Mouse (Mus musculus) midbrain, embryonic 15.5 days (tissue): Measurements from ENCODE around the gene Ctf1. TPM values are rescaled to one million over a fixed set of nuclear protein-coding genes. Genes with fewer than 3 reads are reported as not detected.
"Not testable (repeated sequence)": the region's sequence is repeated elsewhere in the genome, so short reads cannot be mapped to it uniquely, and the experiment has no call there.

ENCODE experiments used
- ATAC-seq: fragments of 200-750 bp; cut with Nextera tagmentation; replicated peaks from 2 replicates; pipeline ENCODE4 v1.8.0; 2017; ENCODE audit warnings: moderate TSS enrichment
- H3K27ac ChIP-seq: fragments of 300-500 bp; sonication (generic); 2 replicates; pipeline ENCODE4 v1.5.1; 2015; ENCODE audit warnings: mild to moderate bottlenecking, inconsistent platforms
- H3K27me3 ChIP-seq: fragments of 300-500 bp; sonication (generic); replicated peaks from 2 replicates; pipeline ENCODE4 v1.6.1; 2015; ENCODE audit warnings: inconsistent platforms
- H3K36me3 ChIP-seq: fragments of 300-500 bp; sonication (generic); replicated peaks from 2 replicates; pipeline ENCODE4 v1.6.1; 2015; ENCODE audit warnings: inconsistent platforms
- H3K4me1 ChIP-seq: fragments of 300-500 bp; sonication (generic); 2 replicates; pipeline ENCODE4 v1.6.1; 2015; ENCODE audit warnings: inconsistent platforms
- H3K4me2 ChIP-seq: fragments of 300-500 bp; sonication (generic); 2 replicates; pipeline ENCODE4 v1.6.1; 2015; ENCODE audit warnings: inconsistent platforms, mild to moderate bottlenecking, moderate library complexity
- H3K4me3 ChIP-seq: fragments of 300-500 bp; sonication (generic); 2 replicates; pipeline ENCODE4 v1.5.1; 2015; ENCODE audit warnings: mild to moderate bottlenecking, inconsistent platforms
- H3K9ac ChIP-seq: fragments of 300-500 bp; sonication (generic); 2 replicates; pipeline ENCODE4 v1.6.1; 2015; ENCODE audit warnings: mild to moderate bottlenecking, inconsistent platforms
- H3K9me3 ChIP-seq: fragments of 300-500 bp; sonication (generic); 2 replicates; pipeline ENCODE4 v1.6.1; 2016; ENCODE audit warnings: inconsistent platforms
- WGBS: fragments of 180-500 bp; shearing (Covaris S2); methylation state at CpG from one replicate; pipeline ENCODE4 v1.1.7; 2015; ENCODE audit warnings: mixed read lengths; 5-methylcytosine and 5-hydroxymethylcytosine counted together
- polyA plus RNA-seq: library from polyadenylated mRNA; unstranded; fragments of >200 nt; fragmentation: Nextera tagmentation; extraction: Ambion mirVana; gene quantifications from 2 replicates; pipeline ENCODE4 v1.2.1, GENCODE M21; 2015

Gene Ctf1
- polyA plus RNA-seq, 1 experiment from 2014 or later = 3.8 TPM

GRCm38 (mm10) chr7:127716992-127717391 lies 4.5 kb downstream of the Ctf1 start:
- Histone ChIP-seq H3K27me3 (no peaks in the 10 kb centered on the region), H3K4me3 (peak overlapping the region; percentile 40), H3K36me3 (no peaks in the 10 kb centered on the region), H3K9ac (peak overlapping the region; percentile 45), H3K4me2 (peak overlapping the region; percentile 74), H3K4me1 (peaks cover 18% of the 10 kb centered on the region), H3K27ac (0 out of 2 replicates have a peak overlapping the region, but pooled peaks have one; percentile 23), H3K9me3 (no peaks in the 10 kb centered on the region)
- peak; percentile 27; the same call in 1 of the 2 replicates for ATAC-seq
- WGBS = under 1% methylated on average over 40 of the region's 41 CpGs

GRCm38 (mm10) chr7:127718339-127718738 lies 5.8 kb downstream of the Ctf1 start:
- no peaks in the 10 kb centered on the region for H3K9me3 ChIP-seq
- no peaks in the 10 kb centered on the region for H3K36me3 ChIP-seq
- no peak overlapping the region for H3K4me2 ChIP-seq
- no peak overlapping the region for H3K4me3 ChIP-seq
- H3K27ac ChIP-seq = no peak overlapping the region
- H3K9ac ChIP-seq = no peak overlapping the region
- no peak for ATAC-seq
- 93% methylated on average over 6 of the region's 6 CpGs for WGBS
- H3K27me3 ChIP-seq = no peaks in the 10 kb centered on the region
- H3K4me1 ChIP-seq = peaks cover 8% of the 10 kb centered on the region

- Histone ChIP-seq H3K9ac (no peak overlapping the region), H3K27me3 (no peaks in the 10 kb centered on the region), H3K4me3 (no peak overlapping the region), H3K36me3 (no peaks in the 10 kb centered on the region), H3K27ac (no peak overlapping the region), H3K4me2 (no peak overlapping the region), H3K9me3 (no peaks in the 10 kb centered on the region), H3K4me1 (peaks cover 6% of the 10 kb centered on the region)
- ATAC-seq = no peak
- 92% methylated on average over 6 of the region's 6 CpGs for WGBS
Measured at GRCm38 (mm10) chr7:127719258-127719657, 6.7 kb downstream of the Ctf1 start.

GRCm38 (mm10) chr7:127725490-127725889 lies 13.0 kb downstream of the Ctf1 start:
- Histone ChIP-seq H3K9me3 (no peaks in the 10 kb centered on the region), H3K4me2 (no peak overlapping the region), H3K36me3 (no peaks in the 10 kb centered on the region), H3K27me3 (no peaks in the 10 kb centered on the region), H3K4me1 (no peaks in the 10 kb centered on the region), H3K27ac (no peak overlapping the region), H3K4me3 (no peak overlapping the region), H3K9ac (no peak overlapping the region)
- WGBS = 28% methylated on average over 2 of the region's 2 CpGs
- ATAC-seq = no peak

- ATAC-seq = no peak
- WGBS = 40% methylated on average over 6 of the region's 6 CpGs
- no peaks in the 10 kb centered on the region for H3K4me1 ChIP-seq
- no peaks in the 10 kb centered on the region for H3K27me3 ChIP-seq
- no peak overlapping the region for H3K27ac ChIP-seq
- H3K9ac ChIP-seq = no peak overlapping the region
- H3K36me3 ChIP-seq = no peaks in the 10 kb centered on the region
- no peaks in the 10 kb centered on the region for H3K9me3 ChIP-seq
- H3K4me3 ChIP-seq = no peak overlapping the region
- no peak overlapping the region for H3K4me2 ChIP-seq
Measured at GRCm38 (mm10) chr7:127725924-127726323, 13.4 kb downstream of the Ctf1 start.

- WGBS = 83% methylated on average over 7 of the region's 7 CpGs
- H3K4me1 ChIP-seq = no peaks in the 10 kb centered on the region
- ATAC-seq = no peak
- no peak overlapping the region for H3K4me3 ChIP-seq
- no peak overlapping the region for H3K27ac ChIP-seq
- no peak overlapping the region for H3K4me2 ChIP-seq
- H3K36me3 ChIP-seq = no peaks in the 10 kb centered on the region
- H3K27me3 ChIP-seq = no peaks in the 10 kb centered on the region
- no peaks in the 10 kb centered on the region for H3K9me3 ChIP-seq
- no peak overlapping the region for H3K9ac ChIP-seq
Measured at GRCm38 (mm10) chr7:127727898-127728297, 15.4 kb downstream of the Ctf1 start.

- Histone ChIP-seq H3K27ac (no peak overlapping the region), H3K9ac (no peak overlapping the region), H3K4me3 (no peak overlapping the region), H3K36me3 (no peaks in the 10 kb centered on the region), H3K4me1 (no peaks in the 10 kb centered on the region), H3K4me2 (no peak overlapping the region), H3K27me3 (no peaks in the 10 kb centered on the region), H3K9me3 (no peaks in the 10 kb centered on the region)
- ATAC-seq = no peak
- 67% methylated on average over 4 of the region's 4 CpGs for WGBS
Measured at GRCm38 (mm10) chr7:127730170-127730569, 17.6 kb downstream of the Ctf1 start.

GRCm38 (mm10) chr7:127732066-127732465 lies 19.5 kb downstream of the Ctf1 start, which contains the start of gene Ctf2:
Ctf2 (minus strand) TSS chr7:127732166.
- H3K27me3 ChIP-seq, H3K27ac ChIP-seq, H3K4me3 ChIP-seq, H3K9me3 ChIP-seq, H3K4me1 ChIP-seq, H3K36me3 ChIP-seq, H3K4me2 ChIP-seq, H3K9ac ChIP-seq, ATAC-seq: not testable (repeated sequence)
- WGBS = 100% methylated on average over 1 of the region's 5 CpGs

- Histone ChIP-seq H3K9ac (peak within 1 kb of the TSS; percentile 52), H3K4me1 (peaks cover 24% of the 10 kb centered on the region), H3K27me3 (no peaks in the 10 kb centered on the region), H3K4me3 (peak within 1 kb of the TSS; percentile 94), H3K4me2 (peak within 1 kb of the TSS; percentile 71), H3K36me3 (peaks cover 14% of the 10 kb centered on the region), H3K9me3 (no peaks in the 10 kb centered on the region), H3K27ac (peak within 1 kb of the TSS; percentile 92)
- no peak for ATAC-seq
- 2% methylated on average over 26 of the region's 26 CpGs for WGBS
Measured at GRCm38 (mm10) chr7:127744366-127745045, 32.0 kb downstream of the Ctf1 start, which contains the start of gene Fbxl19. Fbxl19 (plus strand) TSS chr7:127744543.

GRCm38 (mm10) chr7:127745251-127745651 lies 32.7 kb downstream of the Ctf1 start:
- under 1% methylated on average over 19 of the region's 19 CpGs for WGBS
- Histone ChIP-seq H3K9me3 (no peaks in the 10 kb centered on the region), H3K9ac (peak overlapping the region; percentile 52), H3K4me3 (peak overlapping the region; percentile 94), H3K4me2 (peak overlapping the region; percentile 71), H3K4me1 (peaks cover 24% of the 10 kb centered on the region), H3K36me3 (peaks cover 21% of the 10 kb centered on the region), H3K27ac (peak overlapping the region; percentile 92), H3K27me3 (no peaks in the 10 kb centered on the region)
- ATAC-seq = peak; percentile 92

- under 1% methylated on average over 39 of the region's 39 CpGs for WGBS
- ATAC-seq = peak; percentile 94
- H3K4me1 ChIP-seq = peaks cover 24% of the 10 kb centered on the region
- H3K27me3 ChIP-seq = no peaks in the 10 kb centered on the region
- H3K36me3 ChIP-seq = peaks cover 26% of the 10 kb centered on the region
- peak overlapping the region; percentile 94 for H3K4me3 ChIP-seq
- H3K27ac ChIP-seq = peak overlapping the region; percentile 92
- peak overlapping the region; percentile 71 for H3K4me2 ChIP-seq
- peak overlapping the region; percentile 94 for H3K9ac ChIP-seq
- H3K9me3 ChIP-seq = no peaks in the 10 kb centered on the region
Measured at GRCm38 (mm10) chr7:127745652-127746493, 33.3 kb downstream of the Ctf1 start.
